Mouse (Mus musculus) heart, postnatal 0 days (tissue): ENCODE data around the gene Car7.

Source experiments
- CTCF ChIP-seq: IDR thresholded peaks from 2 replicates; pipeline ENCODE4 v1.5.1; 2016; ENCODE audit warnings: antibody characterized with exemption, control low read depth, low read depth
- EP300 ChIP-seq: IDR thresholded peaks from 2 replicates; pipeline ENCODE4 v1.6.1; 2016; ENCODE audit warnings: antibody characterized with exemption, low read depth

DNA sequence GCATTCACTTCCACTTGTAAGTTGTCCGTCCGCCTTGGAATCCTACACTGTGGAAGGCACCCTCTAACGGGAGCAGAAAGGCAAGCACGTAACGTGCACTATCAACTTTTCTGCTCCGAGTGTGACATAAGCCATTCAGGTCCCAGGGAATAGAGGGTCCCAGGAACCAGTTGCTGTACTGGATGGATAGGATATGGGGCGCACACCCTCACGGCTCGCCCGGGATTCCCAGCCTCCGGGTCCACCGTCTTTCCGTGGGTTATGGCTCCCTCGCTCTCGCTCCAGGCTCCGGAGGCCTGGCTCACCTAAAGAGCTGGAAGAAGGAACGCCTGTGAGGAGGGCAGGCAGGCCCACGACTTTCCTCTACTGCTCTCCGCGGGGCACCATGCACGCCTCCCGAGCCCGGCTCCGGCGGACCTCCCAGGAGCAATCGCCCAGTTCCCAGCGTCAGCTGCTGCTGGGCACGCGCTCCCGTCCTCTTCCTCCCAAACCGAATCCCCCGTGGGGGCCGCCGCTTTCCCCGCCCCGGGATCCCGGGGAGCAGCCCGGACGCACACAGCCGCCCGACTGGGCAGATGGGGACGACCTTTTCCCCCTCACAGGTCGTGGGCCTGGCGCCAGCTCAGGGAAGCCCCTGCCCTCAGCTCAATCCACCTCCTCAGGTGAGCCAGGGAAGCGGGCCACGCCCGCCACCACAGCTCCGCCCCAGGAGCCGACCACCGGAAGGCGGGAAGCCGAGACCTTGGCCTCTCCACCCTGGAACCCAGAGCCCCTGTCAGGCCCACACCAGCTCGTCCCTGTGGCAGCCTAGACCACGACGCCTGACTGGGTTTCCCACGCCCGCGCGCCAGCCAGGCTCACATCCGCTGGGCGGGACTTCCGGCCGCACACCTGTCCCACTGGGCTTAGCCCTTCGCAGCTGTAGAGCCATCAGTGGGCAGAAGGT is 25.2 kb upstream of the Car7 start, which contains the start of gene Terb1:
- TF ChIP-seq CTCF (0 out of 2 replicates have a peak, but pooled peaks have one; percentile 7), EP300 (no peak)
